ENCODE assay signal across 23 mouse cellular contexts in genomic region chr2:174359656-174360055, GRCm38 (mm10). TPM values are rescaled to one million over a fixed set of nuclear protein-coding genes. Genes with fewer than 3 reads are reported as not detected.
"Had no signal": no experiment of that assay in that cellular context is flagged by ENCODE, and none has a peak within 500 bp of the region (broad histone marks: within the 10 kb centered on the region; RNA-seq: fewer than 3 reads in every experiment).

No protein-coding gene starts in this region.

- ATAC-seq: liver, postnatal 0 days; lung, postnatal 0 days; midbrain, embryonic 13.5 days; midbrain, embryonic 15.5 days had no signal

- H3K4me3 ChIP-seq: liver, embryonic 13.5 days; liver, embryonic 15.5 days; lung, embryonic 15.5 days; megakaryocyte, embryonic 14.5 days; midbrain, embryonic 13.5 days; midbrain, embryonic 15.5 days; neural tube, embryonic 13.5 days; stomach, embryonic 15.5 days had no signal

- H3K36me3 ChIP-seq: liver, embryonic 13.5 days; liver, embryonic 15.5 days; lung, embryonic 15.5 days; midbrain, embryonic 13.5 days; midbrain, embryonic 15.5 days; neural tube, embryonic 13.5 days; stomach, embryonic 15.5 days had no signal

- H3K4me2 ChIP-seq: liver, embryonic 13.5 days; liver, embryonic 15.5 days; lung, embryonic 15.5 days; midbrain, embryonic 11.5 days; midbrain, embryonic 13.5 days; midbrain, embryonic 15.5 days; neural tube, embryonic 13.5 days; stomach, embryonic 15.5 days had no signal

- H3K4me1 ChIP-seq: liver, embryonic 13.5 days; liver, embryonic 15.5 days; lung, embryonic 15.5 days; midbrain, embryonic 13.5 days; midbrain, embryonic 15.5 days; neural tube, embryonic 13.5 days; stomach, embryonic 15.5 days had no signal

- DNase-seq: liver, embryonic 13.5 days; liver, postnatal 0 days; lung, adult 2 months; lung, postnatal 14 days; lung, postnatal 36 days; right cerebral cortex, postnatal 14 days; thymus, adult 2 months; thymus, postnatal 25 days; thymus, postnatal 4 days had no signal

- H3K27me3 ChIP-seq: liver, embryonic 13.5 days; liver, embryonic 15.5 days; lung, embryonic 15.5 days; midbrain, embryonic 13.5 days; midbrain, embryonic 15.5 days; neural tube, embryonic 13.5 days; stomach, embryonic 15.5 days had no signal

- H3K9me3 ChIP-seq: liver, embryonic 13.5 days; liver, embryonic 15.5 days; lung, embryonic 15.5 days; megakaryocyte, embryonic 14.5 days; midbrain, embryonic 13.5 days; midbrain, embryonic 15.5 days; neural tube, embryonic 13.5 days; stomach, embryonic 15.5 days had no signal

- H3K9ac ChIP-seq: liver, embryonic 13.5 days; liver, embryonic 15.5 days; liver, postnatal 0 days; lung, embryonic 15.5 days; midbrain, embryonic 13.5 days; midbrain, embryonic 15.5 days; neural tube, embryonic 13.5 days; stomach, embryonic 15.5 days had no signal

- H3K27ac ChIP-seq: liver, embryonic 13.5 days; liver, embryonic 15.5 days; lung, embryonic 15.5 days; macrophage; midbrain, embryonic 13.5 days; midbrain, embryonic 15.5 days; neural tube, embryonic 13.5 days; stomach, embryonic 15.5 days; stomach, postnatal 0 days had no signal

RNA-seq across cellular contexts. Expression of gene Gm20721, which starts 13.1 kb away (rescaled TPM):
- total RNA-seq: midbrain, postnatal 0 days had no signal
- polyA plus RNA-seq: lung, adult 2 months; testis, adult 2 months; urinary bladder, adult 2 months had no signal
